ENCODE assay signal across 15 mouse cellular contexts in the genomic region with DNA sequence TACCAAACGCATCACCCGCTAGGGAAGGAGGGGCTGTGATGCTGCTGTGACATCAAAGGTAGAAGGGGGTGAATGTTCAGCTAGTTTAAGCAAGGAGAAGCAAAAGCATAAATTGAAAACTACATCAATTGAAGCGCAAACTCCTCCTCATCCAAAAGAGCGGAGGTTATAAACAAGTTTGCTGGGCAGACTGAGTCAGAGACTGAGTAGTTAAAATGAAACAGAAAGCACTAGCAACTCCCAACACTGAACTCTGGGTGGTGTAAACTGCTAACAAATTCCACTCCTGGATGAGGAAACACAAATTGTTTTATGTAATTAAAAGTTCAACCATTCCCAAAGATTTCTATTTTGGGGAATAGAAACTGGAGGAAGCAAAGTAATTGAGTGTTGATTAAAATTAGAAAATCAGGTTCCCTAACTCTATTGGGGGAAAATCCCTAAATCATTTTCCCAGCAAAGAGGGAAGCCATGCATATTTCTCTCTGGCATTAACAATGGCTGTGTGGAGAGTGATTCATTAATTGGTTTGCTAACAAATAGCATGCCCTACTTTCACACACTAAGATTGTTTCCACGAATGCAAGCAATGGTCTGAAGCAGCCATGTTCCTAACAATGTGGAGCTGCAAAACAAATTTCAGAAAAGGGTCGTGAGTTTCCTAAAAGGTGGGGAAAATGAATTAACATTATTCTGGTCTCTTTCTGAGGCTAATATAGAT. TPM values are rescaled to one million over a fixed set of nuclear protein-coding genes. Genes with fewer than 3 reads are reported as not detected.
DNase-seq lines count a peak whose midpoint lies in the region; ATAC-seq and TF ChIP-seq lines count a peak whose summit lies in the region.
"Had no signal": no experiment of that assay in that cellular context is flagged by ENCODE, and none has a peak within 500 bp of the region (broad histone marks: within the 10 kb centered on the region; RNA-seq: fewer than 3 reads in every experiment).

No protein-coding gene starts in this region.

- H3K9ac ChIP-seq in forebrain, embryonic 14.5 days (ENCODE audit: low read length) = no peak overlapping the region
- H3K9ac ChIP-seq in liver, adult 2 months (ENCODE audit: low read depth, low read length) = peak overlapping the region; percentile 21; the same call in 1 of the 2 replicates
- no peak overlapping the region for H3K9ac ChIP-seq in midbrain, embryonic 16.5 days (ENCODE audit: low read depth, low read length)
- H3K9ac ChIP-seq: hindbrain, embryonic 15.5 days; kidney, embryonic 15.5 days; neural tube, embryonic 15.5 days had no signal

- no peaks in the 10 kb centered on the region for H3K79me2 ChIP-seq in liver, adult 2 months (ENCODE audit: control insufficient read depth, insufficient read depth, low read length)

- TF ChIP-seq CTCF in liver, adult 2 months (IDR thresholded peaks at IDR 0.05; ENCODE audit: low read depth, low read length) = 0 out of 2 replicates have a peak, but pooled peaks have one; percentile 10

- no peak overlapping the region for H3K27ac ChIP-seq in forebrain, embryonic 14.5 days (ENCODE audit: low read depth, low read length)
- no peak overlapping the region for H3K27ac ChIP-seq in forebrain, embryonic 10.5 days
- H3K27ac ChIP-seq in liver, adult 2 months (replicated peaks; ENCODE audit: insufficient read depth, low read depth, low read length) = 0 out of 2 replicates have a peak overlapping the region, but pooled peaks have one; percentile 2
- H3K27ac ChIP-seq in midbrain, embryonic 16.5 days (ENCODE audit: low read length) = no peak overlapping the region
- H3K27ac ChIP-seq: hindbrain, embryonic 15.5 days; kidney, embryonic 15.5 days; limb, embryonic 10.5 days; macrophage; neural tube, embryonic 15.5 days had no signal

- H3K4me3 ChIP-seq in forebrain, embryonic 14.5 days (ENCODE audit: low read depth, low read length) = no peak overlapping the region
- H3K4me3 ChIP-seq in forebrain, embryonic 10.5 days = no peak overlapping the region
- H3K4me3 ChIP-seq in liver, adult 2 months (ENCODE audit: insufficient read depth, low read depth, low read length) = peak overlapping the region; percentile 6; the same call in 1 of the 2 replicates
- no peak overlapping the region for H3K4me3 ChIP-seq in midbrain, embryonic 16.5 days (ENCODE audit: low read depth, low read length)
- H3K4me3 ChIP-seq: hindbrain, embryonic 15.5 days; kidney, embryonic 15.5 days; limb, embryonic 10.5 days; neural tube, embryonic 15.5 days had no signal

- no peaks in the 10 kb centered on the region for H3K4me1 ChIP-seq in forebrain, embryonic 14.5 days (ENCODE audit: control insufficient read depth, insufficient read depth, low read length)
- H3K4me1 ChIP-seq in forebrain, embryonic 10.5 days = 0 out of 2 replicates have a peak, but pooled peaks cover 3% of the 10 kb centered on the region
- peaks cover 4% of the 10 kb centered on the region; the same call in 1 of the 2 replicates for H3K4me1 ChIP-seq in liver, adult 2 months (ENCODE audit: control insufficient read depth, insufficient read depth, low read length)
- H3K4me1 ChIP-seq in midbrain, embryonic 16.5 days (ENCODE audit: control insufficient read depth, insufficient read depth, low read length) = no peaks in the 10 kb centered on the region
- H3K4me1 ChIP-seq: hindbrain, embryonic 15.5 days; kidney, embryonic 15.5 days; limb, embryonic 10.5 days; neural tube, embryonic 15.5 days had no signal

- peak; percentile 11 for DNase-seq in forebrain, embryonic 14.5 days (ENCODE audit: low spot score)
- DNase-seq in forebrain, embryonic 10.5 days (ENCODE audit: extremely low spot score, low spot score) = no peak
- peak; percentile 72 for DNase-seq in liver, adult 2 months (ENCODE audit: extremely low read depth, low read depth, low spot score)
- DNase-seq in liver = no peak
- peak; percentile 45 for DNase-seq in brain, adult 2 months (ENCODE audit: low read depth, low spot score)
- peak; percentile 58 for DNase-seq in retina, postnatal 1 day
- DNase-seq in adrenal gland, postnatal 36 days = no peak
- DNase-seq: heart, postnatal 10 days; layer of hippocampus, adult 9-11 months had no signal

- TF ChIP-seq POLR2A in liver, adult 2 months (IDR thresholded peaks at IDR 0.05; ENCODE audit: extremely low read depth, insufficient read depth, low read length) = no peak

- ATAC-seq in forebrain, embryonic 14.5 days = 0 out of 2 replicates have a peak, but pooled peaks have one; percentile 42
- ATAC-seq in midbrain, embryonic 16.5 days = no peak

- WGBS in forebrain, embryonic 14.5 days = 44% methylated on average over 6 of the region's 6 CpGs
- 80% methylated on average over 6 of the region's 6 CpGs for WGBS in forebrain, embryonic 10.5 days
- 56% methylated on average over 6 of the region's 6 CpGs for WGBS in liver, adult 2 months
- 76% methylated on average over 6 of the region's 6 CpGs for WGBS in midbrain, embryonic 16.5 days

- no peaks in the 10 kb centered on the region for H3K27me3 ChIP-seq in forebrain, embryonic 14.5 days (replicated peaks; ENCODE audit: control insufficient read depth, insufficient read depth, low read length)
- H3K27me3 ChIP-seq in forebrain, embryonic 10.5 days (ENCODE audit: poor library complexity, severe bottlenecking) = no peaks in the 10 kb centered on the region
- H3K27me3 ChIP-seq in liver, adult 2 months (ENCODE audit: control insufficient read depth, insufficient read depth, low read length) = no peaks in the 10 kb centered on the region
- H3K27me3 ChIP-seq in midbrain, embryonic 16.5 days (ENCODE audit: control insufficient read depth, insufficient read depth, low read depth, low read length) = no peaks in the 10 kb centered on the region
- H3K27me3 ChIP-seq: hindbrain, embryonic 15.5 days; kidney, embryonic 15.5 days; neural tube, embryonic 15.5 days had no signal

- H3K4me2 ChIP-seq in forebrain, embryonic 14.5 days (ENCODE audit: low read length) = no peak overlapping the region
- H3K4me2 ChIP-seq in midbrain, embryonic 16.5 days (ENCODE audit: low read length) = no peak overlapping the region
- H3K4me2 ChIP-seq: hindbrain, embryonic 15.5 days; kidney, embryonic 15.5 days; neural tube, embryonic 15.5 days had no signal

- no peaks in the 10 kb centered on the region for H3K9me3 ChIP-seq in forebrain, embryonic 14.5 days (replicated peaks; ENCODE audit: control insufficient read depth, low read length)
- no peaks in the 10 kb centered on the region for H3K9me3 ChIP-seq in forebrain, embryonic 10.5 days
- H3K9me3 ChIP-seq in midbrain, embryonic 16.5 days (replicated peaks; ENCODE audit: control insufficient read depth, low read length, poor library complexity, severe bottlenecking) = no peaks in the 10 kb centered on the region
- H3K9me3 ChIP-seq: hindbrain, embryonic 15.5 days; kidney, embryonic 15.5 days; limb, embryonic 10.5 days; neural tube, embryonic 15.5 days had no signal

- no peaks in the 10 kb centered on the region for H3K36me3 ChIP-seq in forebrain, embryonic 14.5 days (ENCODE audit: control insufficient read depth, insufficient read depth, low read length)
- H3K36me3 ChIP-seq in forebrain, embryonic 10.5 days (replicated peaks) = no peaks in the 10 kb centered on the region
- H3K36me3 ChIP-seq in liver, adult 2 months (ENCODE audit: control insufficient read depth, insufficient read depth, low read length) = no peaks in the 10 kb centered on the region
- no peaks in the 10 kb centered on the region for H3K36me3 ChIP-seq in midbrain, embryonic 16.5 days (ENCODE audit: control insufficient read depth, insufficient read depth, low read length)
- H3K36me3 ChIP-seq: hindbrain, embryonic 15.5 days; kidney, embryonic 15.5 days; limb, embryonic 10.5 days; neural tube, embryonic 15.5 days had no signal

RNA-seq across cellular contexts. Expression of gene Tmem243, which starts 41.0 kb away (rescaled TPM):
- 11.2 and 14.2 TPM in 2 replicates for polyA plus RNA-seq in forebrain, embryonic 14.5 days (2014; fragmentation: Nextera tagmentation; extraction: Ambion mirVana)
- 22.7 and 26.2 TPM in 2 replicates for polyA plus RNA-seq in forebrain, embryonic 10.5 days (2016; fragmentation: Nextera tagmentation; extraction: Ambion mirVana)
- total RNA-seq in liver, adult 2 months (2014; rRNA removed) = 79.5 and 96.6 TPM in 2 replicates
- 62.1 and 73.2 TPM in 2 replicates for polyA plus RNA-seq in liver, adult 2 months (2012; rRNA removed)
- 9.4 and 9.7 TPM in 2 replicates for polyA plus RNA-seq in midbrain, embryonic 16.5 days (2015; fragmentation: Nextera tagmentation; extraction: Ambion mirVana)
- total RNA-seq in adrenal gland, postnatal 36 days (2021) = 10 to 100 TPM; 18.6 to 56.8 TPM

Comparison
In these comparisons a context has a peak if more than half of its experiments do, and no peak if none do; other contexts are left out.
1. DNase-seq: peak in forebrain, embryonic 14.5 days (single experiment), liver, adult 2 months (single experiment), brain, adult 2 months (single experiment) and retina, postnatal 1 day (single experiment); none in forebrain, embryonic 10.5 days (single experiment), liver (single experiment) and adrenal gland, postnatal 36 days (0 of 2).